Mouse (Mus musculus): ENCODE data around the gene Unc5a.

- TF ChIP-seq CTCF (IDR thresholded peaks at IDR 0.05; ENCODE audit: low read depth) (no peak), EP300 (IDR thresholded peaks at IDR 0.05; ENCODE audit: low read depth) (no peak)
These were observed 59.4 kb downstream of the Unc5a start for GRCm38 (mm10) chr13:55008589-55008988.

Data from liver, postnatal 0 days (tissue).